Mouse (Mus musculus): ENCODE measurements at regions not wholly inside any gene's neighbourhood (a gene's known extent, or its start where the extent isn't known, plus 50 kb on each side); places are given as distances from the start of the nearest gene placed in this dataset.

- ATAC-seq (ENCODE audit: poor library complexity, severe bottlenecking): no peak
These were observed 223.1 kb upstream of the Slc35b3 start for GRCm38 (mm10) chr13:39183715-39184179.

GRCm38 (mm10) chr13:39161980-39162379 lies 201.3 kb upstream of the Slc35b3 start:
- ATAC-seq (ENCODE audit: poor library complexity, severe bottlenecking): no peak

- ATAC-seq (ENCODE audit: poor library complexity, severe bottlenecking): no peak
These were observed 167.3 kb upstream of the Slc35b3 start for GRCm38 (mm10) chr13:39127942-39128341.

- no peak for ATAC-seq (ENCODE audit: poor library complexity, severe bottlenecking)
These were observed 131.4 kb upstream of the Slc35b3 start for GRCm38 (mm10) chr13:39092058-39092457.

- no peak for ATAC-seq (ENCODE audit: poor library complexity, severe bottlenecking)
These were observed 123.9 kb upstream of the Slc35b3 start for GRCm38 (mm10) chr13:39084544-39084943.

GRCm38 (mm10) chr13:39074211-39074610 lies 113.5 kb upstream of the Slc35b3 start:
- ATAC-seq (ENCODE audit: poor library complexity, severe bottlenecking): no peak

- ATAC-seq (ENCODE audit: poor library complexity, severe bottlenecking): no peak
These were observed 71.6 kb upstream of the Slc35b3 start for GRCm38 (mm10) chr13:39032263-39032662.

- no peak for ATAC-seq (ENCODE audit: poor library complexity, severe bottlenecking)
These were observed 59.5 kb upstream of the Slc35b3 start for GRCm38 (mm10) chr13:39020168-39020567.

- ATAC-seq (ENCODE audit: poor library complexity, severe bottlenecking): peak; percentile 76
These were observed 51.0 kb upstream of the Slc35b3 start for GRCm38 (mm10) chr13:39011696-39012095.
